Mouse (Mus musculus) heart, embryonic 11.5 days (tissue): ENCODE measurements at regions not wholly inside any gene's neighbourhood (a gene's known extent, or its start where the extent isn't known, plus 50 kb on each side); places are given as distances from the start of the nearest gene placed in this dataset.
"Not testable (repeated sequence)": the region's sequence is repeated elsewhere in the genome, so short reads cannot be mapped to it uniquely, and the experiment has no call there.

ENCODE experiments used
- ATAC-seq: fragments of 200-750 bp; cut with Nextera tagmentation; replicated peaks from 2 replicates; pipeline ENCODE4 v1.8.0; 2017; ENCODE audit warnings: moderate library complexity; ENCODE audit not compliant: insufficient number of reproducible peaks, low FRiP score, low TSS enrichment
- H3K27ac ChIP-seq: fragments of 300-500 bp; sonication (generic); 2 replicates; pipeline ENCODE4 v1.5.1; 2014; ENCODE audit warnings: mild to moderate bottlenecking, low read depth, low read length
- H3K27me3 ChIP-seq: fragments of 300-500 bp; sonication (generic); 2 replicates; pipeline ENCODE4 v1.6.1; 2014; ENCODE audit warnings: mild to moderate bottlenecking, low read length, mixed read lengths; ENCODE audit not compliant: control insufficient read depth, insufficient read depth
- H3K36me3 ChIP-seq: fragments of 300-500 bp; sonication (generic); 2 replicates; pipeline ENCODE4 v1.6.1; 2014; ENCODE audit warnings: mild to moderate bottlenecking, low read length, moderate library complexity, mixed read lengths; ENCODE audit not compliant: control insufficient read depth, insufficient read depth
- H3K4me1 ChIP-seq: fragments of 300-500 bp; sonication (generic); 2 replicates; pipeline ENCODE4 v1.6.1; 2014; ENCODE audit warnings: low read length; ENCODE audit not compliant: control insufficient read depth, insufficient read depth
- H3K4me2 ChIP-seq: fragments of 300-500 bp; sonication (generic); 2 replicates; pipeline ENCODE4 v1.6.1; 2014; ENCODE audit warnings: mild to moderate bottlenecking, moderate library complexity
- H3K4me3 ChIP-seq: fragments of 300-500 bp; sonication (generic); 2 replicates; pipeline ENCODE4 v1.5.1; 2014; ENCODE audit warnings: low read depth, low read length
- H3K9ac ChIP-seq: fragments of 300-500 bp; sonication (generic); 2 replicates; pipeline ENCODE4 v1.6.1; 2014; ENCODE audit warnings: mild to moderate bottlenecking, low read depth, low read length, moderate library complexity
- H3K9me3 ChIP-seq: fragments of 300-500 bp; sonication (generic); replicated peaks from 2 replicates; pipeline ENCODE4 v1.6.1; 2016; ENCODE audit warnings: low read length; ENCODE audit not compliant: control insufficient read depth
- WGBS: fragments of 180-500 bp; shearing (Covaris S2); extraction: QIAGEN DNeasy Blood & Tissue Kit; methylation state at CpG from one replicate; pipeline ENCODE4 v1.1.7; 2014; ENCODE audit not compliant: insufficient replicate concordance; 5-methylcytosine and 5-hydroxymethylcytosine counted together

GRCm38 (mm10) chr4:105844675-105845466 lies 55.2 kb downstream of the Gm12728 start:
- no peaks in the 10 kb centered on the region for H3K36me3 ChIP-seq
- no peak overlapping the region for H3K27ac ChIP-seq
- no peak for ATAC-seq
- no peaks in the 10 kb centered on the region for H3K4me1 ChIP-seq
- H3K9ac ChIP-seq, result no peak overlapping the region
- no peaks in the 10 kb centered on the region for H3K9me3 ChIP-seq
- H3K27me3 ChIP-seq, result no peaks in the 10 kb centered on the region
- WGBS, result 74% methylated on average over 7 of the region's 7 CpGs
- H3K4me2 ChIP-seq, result no peak overlapping the region
- no peak overlapping the region for H3K4me3 ChIP-seq

DNA sequence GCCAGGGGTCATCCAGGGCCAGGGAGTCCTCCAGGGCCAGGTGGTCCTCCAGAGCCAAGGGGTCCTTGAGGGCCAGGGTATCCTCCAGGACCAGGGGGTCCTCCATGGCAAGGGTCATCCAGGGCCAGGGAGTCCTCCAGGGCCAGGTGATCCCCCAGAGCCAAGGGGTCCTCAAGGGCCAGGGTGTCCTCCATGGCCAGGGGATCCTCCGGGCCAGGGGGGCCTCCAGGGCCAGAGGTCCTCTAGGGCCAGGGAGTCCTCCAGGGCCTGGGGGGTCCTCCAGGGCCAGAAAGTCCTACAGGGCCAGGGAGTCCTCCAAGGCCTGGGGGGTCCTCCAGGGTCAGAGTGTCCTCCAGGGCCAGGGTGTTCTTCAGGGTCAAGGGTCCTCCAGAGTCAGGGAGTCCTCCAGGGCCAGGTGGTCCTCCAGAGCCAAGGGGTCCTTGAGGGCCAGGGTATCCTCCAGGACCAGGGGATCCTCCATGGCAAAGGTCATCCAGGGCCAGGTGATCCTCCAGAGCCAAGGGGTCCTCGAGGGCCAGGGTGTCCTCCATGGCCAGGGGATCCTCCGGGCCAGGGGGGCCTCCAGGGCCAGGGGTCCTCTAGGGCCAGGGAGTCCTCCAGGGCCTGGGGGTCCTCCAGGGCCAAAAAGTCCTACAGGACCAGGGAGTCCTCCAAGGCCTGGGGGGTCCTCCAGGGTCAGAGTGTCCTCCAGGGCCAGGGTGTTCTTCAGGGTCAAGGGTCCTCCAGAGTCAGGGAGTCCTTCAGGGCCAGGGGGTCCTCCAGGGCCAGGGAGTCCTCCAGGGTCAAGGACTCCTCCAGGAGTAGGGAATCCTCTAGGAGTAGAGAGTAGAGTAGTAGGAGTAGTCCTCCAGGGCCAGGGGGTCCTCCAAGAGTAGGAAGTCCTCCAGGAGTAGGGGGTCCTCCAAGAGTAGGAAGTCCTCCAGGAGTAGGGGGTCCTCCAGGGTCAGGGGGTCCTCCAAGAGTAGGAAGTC lies 56.6 kb downstream of the Gm12728 start:
- H3K4me2 ChIP-seq, H3K27ac ChIP-seq, H3K4me3 ChIP-seq, H3K9ac ChIP-seq, H3K27me3 ChIP-seq, H3K36me3 ChIP-seq, H3K4me1 ChIP-seq, H3K9me3 ChIP-seq: not testable (repeated sequence)
- 64% methylated on average over 3 of the region's 3 CpGs for WGBS
- ATAC-seq, result peak; percentile 46; the same call in 1 of the 2 replicates

- 84% methylated on average over 6 of the region's 6 CpGs for WGBS
- Histone ChIP-seq H3K4me3 (no peak overlapping the region), H3K9me3 (no peaks in the 10 kb centered on the region), H3K9ac (no peak overlapping the region), H3K4me1 (no peaks in the 10 kb centered on the region), H3K4me2 (no peak overlapping the region), H3K36me3 (no peaks in the 10 kb centered on the region), H3K27ac (no peak overlapping the region), H3K27me3 (no peaks in the 10 kb centered on the region)
- no peak for ATAC-seq
Observed at GRCm38 (mm10) chr4:105853086-105853485, 63.4 kb downstream of the Gm12728 start.

- H3K4me1 ChIP-seq, result 0 out of 2 replicates have a peak, but pooled peaks cover 2% of the 10 kb centered on the region
- no peak overlapping the region for H3K27ac ChIP-seq
- WGBS, result 36% methylated on average over 15 of the region's 15 CpGs
- H3K36me3 ChIP-seq, result no peaks in the 10 kb centered on the region
- H3K9ac ChIP-seq, result no peak overlapping the region
- H3K27me3 ChIP-seq, result no peaks in the 10 kb centered on the region
- H3K4me3 ChIP-seq, result no peak overlapping the region
- H3K4me2 ChIP-seq, result no peak overlapping the region
- H3K9me3 ChIP-seq, result no peaks in the 10 kb centered on the region
- ATAC-seq, result no peak
Observed at GRCm38 (mm10) chr4:105859052-105859864, 69.6 kb downstream of the Gm12728 start.

DNA sequence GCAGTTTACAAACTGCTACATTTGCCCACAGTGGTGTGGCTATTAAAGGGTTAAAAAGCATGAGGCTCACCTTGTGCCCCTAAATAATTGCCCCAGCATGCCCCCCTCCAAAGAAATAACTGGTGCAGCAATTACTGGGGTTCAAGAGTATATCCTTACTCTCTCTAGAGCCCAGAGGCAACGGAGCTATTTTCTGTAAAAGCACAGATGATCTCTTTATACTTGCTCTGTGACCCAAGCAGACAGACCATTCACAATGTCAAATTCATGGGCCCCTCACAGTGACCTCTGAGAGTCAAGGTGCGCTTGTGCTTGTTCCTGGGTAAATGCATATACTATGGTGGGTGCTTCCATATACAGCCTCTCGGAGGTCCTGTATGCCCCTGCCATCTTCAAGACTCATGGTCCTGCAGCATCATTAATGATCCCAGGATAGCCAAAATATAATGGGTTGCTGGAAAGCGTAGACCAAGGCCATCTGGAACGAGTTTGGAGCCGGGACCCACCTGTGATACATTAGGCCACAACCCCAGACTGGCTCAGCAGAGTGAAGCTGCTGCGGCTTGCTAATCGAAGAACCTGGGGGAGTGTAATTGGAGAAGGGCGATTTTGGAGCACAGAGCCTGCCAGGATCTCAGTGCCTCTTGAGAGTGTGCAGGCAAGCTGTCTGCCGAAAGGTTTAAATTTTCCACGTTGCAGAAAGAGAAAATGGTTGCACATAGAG lies 71.4 kb downstream of the Gm12728 start:
- 0 out of 2 replicates have a peak, but pooled peaks cover 2% of the 10 kb centered on the region for H3K4me1 ChIP-seq
- WGBS, result 49% methylated on average over 11 of the region's 11 CpGs
- H3K4me3 ChIP-seq, result no peak overlapping the region
- no peaks in the 10 kb centered on the region for H3K36me3 ChIP-seq
- H3K27me3 ChIP-seq, result no peaks in the 10 kb centered on the region
- no peak for ATAC-seq
- no peak overlapping the region for H3K27ac ChIP-seq
- no peak overlapping the region for H3K4me2 ChIP-seq
- H3K9me3 ChIP-seq, result no peaks in the 10 kb centered on the region
- no peak overlapping the region for H3K9ac ChIP-seq

GRCm38 (mm10) chr4:105861654-105862037 lies 72.0 kb downstream of the Gm12728 start:
- no peak for ATAC-seq
- Histone ChIP-seq H3K36me3 (no peaks in the 10 kb centered on the region), H3K9ac (no peak overlapping the region), H3K9me3 (no peaks in the 10 kb centered on the region), H3K27me3 (no peaks in the 10 kb centered on the region), H3K4me2 (no peak overlapping the region), H3K27ac (no peak overlapping the region), H3K4me1 (0 out of 2 replicates have a peak, but pooled peaks cover 2% of the 10 kb centered on the region), H3K4me3 (no peak overlapping the region)

DNA sequence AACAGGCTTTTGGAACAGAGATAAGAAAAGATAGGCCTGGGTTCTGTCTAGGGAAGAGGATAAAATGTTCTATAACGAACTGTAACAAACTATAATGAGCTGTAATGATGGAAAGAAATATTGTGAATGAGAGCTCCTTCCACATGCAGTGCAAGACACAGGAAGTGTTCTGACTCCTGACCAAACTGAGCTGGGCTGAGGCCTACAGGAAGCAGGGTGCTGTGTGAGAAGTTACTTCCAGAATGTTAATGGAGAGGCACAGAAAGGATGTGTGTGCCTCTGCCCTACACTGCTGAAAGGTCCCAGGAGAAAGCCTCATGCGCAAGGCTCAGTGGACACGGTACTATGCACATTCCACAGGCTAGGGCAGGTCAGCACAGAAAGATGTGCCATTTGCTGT lies 80.8 kb downstream of the Gm12728 start:
- Histone ChIP-seq H3K4me3 (no peak overlapping the region), H3K27ac (no peak overlapping the region), H3K27me3 (no peaks in the 10 kb centered on the region), H3K9ac (no peak overlapping the region), H3K9me3 (no peaks in the 10 kb centered on the region), H3K4me2 (no peak overlapping the region), H3K4me1 (peaks cover 4% of the 10 kb centered on the region), H3K36me3 (no peaks in the 10 kb centered on the region)
- 54% methylated on average over 3 of the region's 3 CpGs for WGBS
- no peak for ATAC-seq

DNA sequence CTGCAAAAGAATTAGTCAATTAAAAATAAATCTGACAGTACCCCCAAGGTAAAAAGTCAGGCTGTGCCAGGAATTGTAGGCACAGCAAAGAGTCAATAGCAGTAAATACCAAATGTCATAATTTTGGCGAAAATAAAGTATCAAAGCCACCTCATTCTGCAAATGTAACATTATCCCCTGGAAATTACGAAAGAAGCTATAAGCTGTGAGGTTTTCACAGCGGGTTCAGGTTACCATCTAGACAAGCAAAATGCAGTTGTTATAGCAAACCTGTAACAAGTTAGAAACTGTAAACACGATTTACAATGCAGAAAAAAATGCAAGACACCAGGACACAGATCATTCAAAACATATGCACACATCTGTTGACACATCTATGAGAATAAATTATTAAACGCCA lies 87.6 kb downstream of the Gm12728 start:
- Histone ChIP-seq H3K4me3 (no peak overlapping the region), H3K36me3 (no peaks in the 10 kb centered on the region), H3K4me2 (no peak overlapping the region), H3K4me1 (peaks cover 6% of the 10 kb centered on the region), H3K27me3 (no peaks in the 10 kb centered on the region), H3K27ac (no peak overlapping the region), H3K9ac (no peak overlapping the region), H3K9me3 (no peaks in the 10 kb centered on the region)
- no peak for ATAC-seq
- 82% methylated on average over 5 of the region's 5 CpGs for WGBS
